Comparison of ENCODE assay signal across 14 mouse cellular contexts in genomic region chr1:182137204-182138125, GRCm38 (mm10). TPM values are rescaled to one million over a fixed set of nuclear protein-coding genes. Genes with fewer than 3 reads are reported as not detected.
DNase-seq lines count a peak whose midpoint lies in the region; ATAC-seq and TF ChIP-seq lines count a peak whose summit lies in the region.
"Had no signal": no experiment of that assay in that cellular context is flagged by ENCODE, and none has a peak within 500 bp of the region (broad histone marks: within the 10 kb centered on the region; RNA-seq: fewer than 3 reads in every experiment).

No protein-coding gene starts in this region.

- peak overlapping the region; percentile 39 for H3K4me3 ChIP-seq in heart, embryonic 10.5 days
- H3K4me3 ChIP-seq in lung, embryonic 14.5 days (ENCODE audit: low read depth, low read length): no peak overlapping the region
- H3K4me3 ChIP-seq in lung, adult 2 months (replicated peaks; ENCODE audit: extremely low read depth, low read depth, low read length): no peak overlapping the region
- no peak overlapping the region for H3K4me3 ChIP-seq in midbrain, postnatal 0 days (ENCODE audit: low read depth, low read length)
- H3K4me3 ChIP-seq: limb, embryonic 15.5 days had no signal

- no peak overlapping the region for H3K9ac ChIP-seq in lung, embryonic 14.5 days
- H3K9ac ChIP-seq in midbrain, postnatal 0 days (replicated peaks; ENCODE audit: low read length, poor library complexity, severe bottlenecking): no peak overlapping the region
- H3K9ac ChIP-seq: limb, embryonic 15.5 days had no signal

- no peak for TF ChIP-seq POLR2A in lung, adult 2 months (IDR thresholded peaks at IDR 0.05; ENCODE audit: borderline replicate concordance, extremely low read depth, low read depth, low read length)

- H3K4me1 ChIP-seq in heart, embryonic 10.5 days: peaks cover 25% of the 10 kb centered on the region
- H3K4me1 ChIP-seq in lung, embryonic 14.5 days (ENCODE audit: insufficient read depth): no peaks in the 10 kb centered on the region
- H3K4me1 ChIP-seq in lung, adult 2 months (ENCODE audit: control insufficient read depth, insufficient read depth, low read length): no peaks in the 10 kb centered on the region
- H3K4me1 ChIP-seq in midbrain, postnatal 0 days (ENCODE audit: insufficient read depth, low read length): no peaks in the 10 kb centered on the region

- peaks cover 5% of the 10 kb centered on the region for H3K36me3 ChIP-seq in heart, embryonic 10.5 days
- H3K36me3 ChIP-seq in lung, embryonic 14.5 days (ENCODE audit: insufficient read depth): peaks cover 3% of the 10 kb centered on the region
- H3K36me3 ChIP-seq in midbrain, postnatal 0 days (ENCODE audit: insufficient read depth, low read length): peaks cover under 1% of the 10 kb centered on the region; the same call in 1 of the 2 replicates

- peak overlapping the region; percentile 23; the same call in 1 of the 2 replicates for H3K4me2 ChIP-seq in lung, embryonic 14.5 days
- H3K4me2 ChIP-seq in midbrain, postnatal 0 days (ENCODE audit: low read depth, low read length, poor library complexity, severe bottlenecking): no peak overlapping the region
- H3K4me2 ChIP-seq: limb, embryonic 15.5 days had no signal

- TF ChIP-seq CTCF in lung, embryonic 14.5 days (IDR thresholded peaks at IDR 0.05; ENCODE audit: low read depth): no peak
- TF ChIP-seq CTCF in lung, adult 2 months (IDR thresholded peaks at IDR 0.05; ENCODE audit: insufficient read depth, low read length): no peak
- TF ChIP-seq CTCF in midbrain, postnatal 0 days (IDR thresholded peaks at IDR 0.05): no peak

- no peaks in the 10 kb centered on the region for H3K9me3 ChIP-seq in heart, embryonic 10.5 days
- no peaks in the 10 kb centered on the region for H3K9me3 ChIP-seq in lung, embryonic 14.5 days (ENCODE audit: low read depth, low read length)
- H3K9me3 ChIP-seq in midbrain, postnatal 0 days (ENCODE audit: low read length): no peaks in the 10 kb centered on the region
- H3K9me3 ChIP-seq: limb, embryonic 15.5 days had no signal

- DNase-seq in heart, embryonic 10.5 days (ENCODE audit: low spot score): no peak
- no peak for DNase-seq in heart, adult 18-20 months
- DNase-seq in lung, embryonic 14.5 days: no peak
- DNase-seq in lung, adult 2 months: no peak
- DNase-seq in testis, postnatal 14 days (ENCODE audit: low spot score): no peak
- DNase-seq in midbrain, postnatal 0 days (ENCODE audit: low spot score): no peak

- peaks cover 25% of the 10 kb centered on the region; the same call in 1 of the 2 replicates for H3K27me3 ChIP-seq in heart, embryonic 10.5 days (ENCODE audit: insufficient read depth, poor library complexity, severe bottlenecking)
- no peaks in the 10 kb centered on the region; the same call in 1 of the 2 replicates for H3K27me3 ChIP-seq in lung, embryonic 14.5 days (ENCODE audit: insufficient read depth, low read length)
- H3K27me3 ChIP-seq in midbrain, postnatal 0 days (ENCODE audit: insufficient read depth, low read length): no peaks in the 10 kb centered on the region; the same call in 1 of the 2 replicates
- H3K27me3 ChIP-seq: limb, embryonic 15.5 days had no signal

- 53% methylated on average over 28 of the region's 28 CpGs for WGBS in heart, embryonic 10.5 days
- WGBS in lung, embryonic 14.5 days: 42% methylated on average over 28 of the region's 28 CpGs
- WGBS in lung, adult 2 months: 42% methylated on average over 28 of the region's 28 CpGs
- 65% methylated on average over 28 of the region's 28 CpGs for WGBS in midbrain, postnatal 0 days

- no peak for ATAC-seq in lung, embryonic 14.5 days (ENCODE audit: insufficient read depth)
- ATAC-seq in granulocyte monocyte progenitor cell, adult 5-6 weeks (replicated peaks; ENCODE audit: poor library complexity, severe bottlenecking): peak; percentile 40
- peak; percentile 29; the same call in 1 of the 2 replicates for ATAC-seq in megakaryocyte progenitor cell, adult 5-6 weeks (replicated peaks; ENCODE audit: poor library complexity)
- no peak for ATAC-seq in midbrain, postnatal 0 days (ENCODE audit: low FRiP score)
- ATAC-seq: forebrain, embryonic 16.5 days had no signal

- peak overlapping the region; percentile 10; the same call in 1 of the 2 replicates for H3K27ac ChIP-seq in heart, embryonic 10.5 days
- no peak overlapping the region for H3K27ac ChIP-seq in lung, embryonic 14.5 days (ENCODE audit: low read depth)
- no peak overlapping the region for H3K27ac ChIP-seq in midbrain, postnatal 0 days (ENCODE audit: low read depth, low read length)
- H3K27ac ChIP-seq: limb, embryonic 15.5 days; macrophage had no signal

RNA-seq across cellular contexts. Expression of gene Srp9, which starts 12.9 kb away (rescaled TPM):
- polyA plus RNA-seq in heart, embryonic 10.5 days (2016; fragmentation: Nextera tagmentation; extraction: Ambion mirVana): 121 and 128 TPM in 2 replicates
- total RNA-seq in heart, adult 18-20 months (2021): 10 to 100 TPM; 49.4 to 52.0 TPM
- polyA plus RNA-seq in lung, embryonic 14.5 days (2014; fragmentation: Nextera tagmentation; extraction: Ambion mirVana): 141 and 153 TPM in 2 replicates
- polyA plus RNA-seq in lung, adult 2 months (2012; rRNA removed): 26.8 and 33.9 TPM in 2 replicates
- 147 and 167 TPM in 2 replicates for total RNA-seq in granulocyte monocyte progenitor cell, adult 5-6 weeks (2014; fragmentation: Nextera tagmentation)
- total RNA-seq in granulocyte monocyte progenitor cell, adult 5-6 weeks (2017): 168 and 203 TPM in 2 replicates
- total RNA-seq in megakaryocyte progenitor cell, adult 5-6 weeks (2015): 157 and 164 TPM in 2 replicates
- total RNA-seq in megakaryocyte progenitor cell, adult 5-6 weeks (2017): 123 and 133 TPM in 2 replicates
- 70.5 and 76.1 TPM in 2 replicates for total RNA-seq in midbrain, postnatal 0 days (2014; rRNA removed)
- polyA plus RNA-seq in midbrain, postnatal 0 days (2015; fragmentation: Nextera tagmentation; extraction: Ambion mirVana): 169 and 173 TPM in 2 replicates

RNA-seq across cellular contexts. Expression of gene Vmn1r1, which starts 26.8 kb away (rescaled TPM):
- polyA plus RNA-seq in heart, embryonic 10.5 days (2016; fragmentation: Nextera tagmentation; extraction: Ambion mirVana): not detected in 2 replicates
- total RNA-seq in heart, adult 18-20 months (2021): not detected
- polyA plus RNA-seq in lung, embryonic 14.5 days (2014; fragmentation: Nextera tagmentation; extraction: Ambion mirVana): not detected in 2 replicates
- not detected in 2 replicates for polyA plus RNA-seq in lung, adult 2 months (2012; rRNA removed)
- not detected in 2 replicates for total RNA-seq in granulocyte monocyte progenitor cell, adult 5-6 weeks (2014; fragmentation: Nextera tagmentation)
- total RNA-seq in granulocyte monocyte progenitor cell, adult 5-6 weeks (2017): not detected in 2 replicates
- not detected in 2 replicates for total RNA-seq in megakaryocyte progenitor cell, adult 5-6 weeks (2015)
- not detected in 2 replicates for total RNA-seq in megakaryocyte progenitor cell, adult 5-6 weeks (2017)
- not detected in 2 replicates for total RNA-seq in midbrain, postnatal 0 days (2014; rRNA removed)
- not detected in 2 replicates for polyA plus RNA-seq in midbrain, postnatal 0 days (2015; fragmentation: Nextera tagmentation; extraction: Ambion mirVana)
- total RNA-seq: heart, adult 8-10 months; layer of hippocampus, adult 18-20 months had no signal
- polyA plus RNA-seq: C2C12; forebrain, embryonic 16.5 days; limb, embryonic 15.5 days; macrophage had no signal

Comparison
In these comparisons a context has a peak if more than half of its experiments do, and no peak if none do; other contexts are left out.
1. ATAC-seq: peak in granulocyte monocyte progenitor cell, adult 5-6 weeks (single experiment) and megakaryocyte progenitor cell, adult 5-6 weeks (single experiment); none in lung, embryonic 14.5 days (single experiment) and midbrain, postnatal 0 days (single experiment).